Mouse (Mus musculus): ENCODE data around the gene Guca1a. TPM values are rescaled to one million over a fixed set of nuclear protein-coding genes. Genes with fewer than 3 reads are reported as not detected.
"Not testable (repeated sequence)": the region's sequence is repeated elsewhere in the genome, so short reads cannot be mapped to it uniquely, and the experiment has no call there.

Gene Guca1a
- polyA plus RNA-seq, 2 experiments: 0.69 to 1.1 TPM

GRCm38 (mm10) chr17:47430815-47431214 lies 30.4 kb upstream of the Guca1a start:
- Histone ChIP-seq H3K36me3 (replicated peaks; ENCODE audit: control insufficient read depth, insufficient read depth, low read depth) (no peaks in the 10 kb centered on the region), H3K27ac (no peak overlapping the region), H3K4me2 (ENCODE audit: low read depth) (no peak overlapping the region), H3K4me1 (replicated peaks; ENCODE audit: control insufficient read depth in 2 of 2, insufficient read depth in 2 of 2, low read length in 1 of 2) (peaks cover 0 to 3% of the 10 kb centered on the region in 2 experiments; a peak in 1 of 4 replicates), H3K27me3 (ENCODE audit: control insufficient read depth, insufficient read depth, low read length) (no peaks in the 10 kb centered on the region), H3K4me3 (ENCODE audit: insufficient read depth in 1 of 2, low read depth in 2 of 2, low read length in 2 of 2) (no peak overlapping the region), H3K9ac (replicated peaks) (no peak overlapping the region), H3K9me3 (ENCODE audit: control insufficient read depth, low read length) (no peaks in the 10 kb centered on the region)
- ATAC-seq (ENCODE audit: insufficient read depth): no peak
- no peak for DNase-seq (ENCODE audit: low read depth in 3 of 3, low spot score in 3 of 3)
- TF ChIP-seq CTCF (IDR thresholded peaks at IDR 0.05; ENCODE audit: low read depth): peak; percentile 20; the same call in 1 of the 2 replicates
- TF ChIP-seq EP300 (IDR thresholded peaks at IDR 0.05; ENCODE audit: low read depth): no peak
- 61% methylated on average over 5 of the region's 5 CpGs for WGBS (ENCODE audit: insufficient replicate concordance)

- H3K27ac ChIP-seq: no peak overlapping the region
- TF ChIP-seq EP300 (IDR thresholded peaks at IDR 0.05; ENCODE audit: low read depth) (no peak), CTCF (IDR thresholded peaks at IDR 0.05; ENCODE audit: low read depth) (peak; percentile 58)
- H3K4me3 ChIP-seq (ENCODE audit: insufficient read depth in 1 of 2, low read depth in 2 of 2, low read length in 2 of 2): no peak overlapping the region
- no peak overlapping the region for H3K4me2 ChIP-seq (ENCODE audit: low read depth)
- no peaks in the 10 kb centered on the region for H3K27me3 ChIP-seq (ENCODE audit: control insufficient read depth, insufficient read depth, low read length)
- H3K9ac ChIP-seq (replicated peaks): no peak overlapping the region
- no peaks in the 10 kb centered on the region for H3K36me3 ChIP-seq (replicated peaks; ENCODE audit: control insufficient read depth, insufficient read depth, low read depth)
- H3K9me3 ChIP-seq (ENCODE audit: control insufficient read depth, low read length): no peaks in the 10 kb centered on the region
- DNase-seq (ENCODE audit: low read depth in 3 of 3, low spot score in 3 of 3): no peak
- ATAC-seq (ENCODE audit: insufficient read depth): no peak
- 14% methylated on average over 8 of the region's 8 CpGs for WGBS (ENCODE audit: insufficient replicate concordance)
- H3K4me1 ChIP-seq (replicated peaks; ENCODE audit: control insufficient read depth in 2 of 2, insufficient read depth in 2 of 2, low read length in 1 of 2): peaks cover 0 to 3% of the 10 kb centered on the region in 2 experiments; a peak in 1 of 4 replicates
These were observed 28.5 kb upstream of the Guca1a start for GRCm38 (mm10) chr17:47428831-47429304.

GRCm38 (mm10) chr17:47427316-47427715 lies 26.9 kb upstream of the Guca1a start:
- no peaks in the 10 kb centered on the region for H3K4me1 ChIP-seq (replicated peaks; ENCODE audit: control insufficient read depth in 2 of 2, insufficient read depth in 2 of 2, low read length in 1 of 2)
- no peak for DNase-seq (ENCODE audit: low read depth in 3 of 3, low spot score in 3 of 3)
- no peak overlapping the region for H3K27ac ChIP-seq
- no peak for ATAC-seq (ENCODE audit: insufficient read depth)
- no peak overlapping the region for H3K4me2 ChIP-seq (ENCODE audit: low read depth)
- H3K9me3 ChIP-seq (ENCODE audit: control insufficient read depth, low read length): no peaks in the 10 kb centered on the region
- WGBS (ENCODE audit: insufficient replicate concordance): 60% methylated on average over 6 of the region's 6 CpGs
- H3K27me3 ChIP-seq (ENCODE audit: control insufficient read depth, insufficient read depth, low read length): no peaks in the 10 kb centered on the region
- peak; percentile 62 for TF ChIP-seq CTCF (IDR thresholded peaks at IDR 0.05; ENCODE audit: low read depth)
- no peak for TF ChIP-seq EP300 (IDR thresholded peaks at IDR 0.05; ENCODE audit: low read depth)
- H3K4me3 ChIP-seq (ENCODE audit: insufficient read depth in 1 of 2, low read depth in 2 of 2, low read length in 2 of 2): no peak overlapping the region
- H3K36me3 ChIP-seq (replicated peaks; ENCODE audit: control insufficient read depth, insufficient read depth, low read depth): no peaks in the 10 kb centered on the region
- H3K9ac ChIP-seq (replicated peaks): no peak overlapping the region

- H3K27me3 ChIP-seq (ENCODE audit: control insufficient read depth, insufficient read depth, low read length): no peaks in the 10 kb centered on the region
- TF ChIP-seq CTCF (IDR thresholded peaks at IDR 0.05; ENCODE audit: low read depth): no peak
- TF ChIP-seq EP300 (IDR thresholded peaks at IDR 0.05; ENCODE audit: low read depth): no peak
- ATAC-seq (ENCODE audit: insufficient read depth) (no peak), DNase-seq (ENCODE audit: low read depth in 3 of 3, low spot score in 3 of 3) (no peak)
- H3K4me2 ChIP-seq (ENCODE audit: low read depth): no peak overlapping the region
- H3K9me3 ChIP-seq (ENCODE audit: control insufficient read depth, low read length): no peaks in the 10 kb centered on the region
- no peaks in the 10 kb centered on the region for H3K4me1 ChIP-seq (replicated peaks; ENCODE audit: control insufficient read depth in 2 of 2, insufficient read depth in 2 of 2, low read length in 1 of 2)
- WGBS (ENCODE audit: insufficient replicate concordance): 55% methylated on average over 6 of the region's 6 CpGs
- H3K4me3 ChIP-seq (ENCODE audit: insufficient read depth in 1 of 2, low read depth in 2 of 2, low read length in 2 of 2): no peak overlapping the region
- no peak overlapping the region for H3K9ac ChIP-seq (replicated peaks)
- no peaks in the 10 kb centered on the region for H3K36me3 ChIP-seq (replicated peaks; ENCODE audit: control insufficient read depth, insufficient read depth, low read depth)
- no peak overlapping the region for H3K27ac ChIP-seq
These were observed 23.8 kb upstream of the Guca1a start for GRCm38 (mm10) chr17:47424186-47424585.

- not testable (repeated sequence) for H3K27ac ChIP-seq; H3K9me3 ChIP-seq (ENCODE audit: control insufficient read depth, low read length); H3K4me3 ChIP-seq (ENCODE audit: insufficient read depth in 1 of 2, low read depth in 2 of 2, low read length in 2 of 2); H3K36me3 ChIP-seq (replicated peaks; ENCODE audit: control insufficient read depth, insufficient read depth, low read depth); H3K4me1 ChIP-seq (replicated peaks; ENCODE audit: control insufficient read depth in 2 of 2, insufficient read depth in 2 of 2, low read length in 1 of 2); H3K27me3 ChIP-seq (ENCODE audit: control insufficient read depth, insufficient read depth, low read length); H3K4me2 ChIP-seq (ENCODE audit: low read depth); ATAC-seq (ENCODE audit: insufficient read depth); DNase-seq (ENCODE audit: low read depth in 3 of 3, low spot score in 3 of 3); H3K9ac ChIP-seq (replicated peaks)
- WGBS (ENCODE audit: insufficient replicate concordance): 73% methylated on average over 1 of the region's 1 CpGs
These were observed 22.2 kb upstream of the Guca1a start for GRCm38 (mm10) chr17:47422616-47423015.
